Mouse (Mus musculus) adrenal gland, adult (tissue): ENCODE data around the gene Daxx.

Experiments
- DNase-seq, 2 experiments: peaks; one replicate each; pipeline ENCODE4 v3.0.0; 2022 to 2023; ENCODE audit warnings: low spot score in 1 of 2; ENCODE audit not compliant: inconsistent age in 2 of 2

Daxx gene

DNA sequence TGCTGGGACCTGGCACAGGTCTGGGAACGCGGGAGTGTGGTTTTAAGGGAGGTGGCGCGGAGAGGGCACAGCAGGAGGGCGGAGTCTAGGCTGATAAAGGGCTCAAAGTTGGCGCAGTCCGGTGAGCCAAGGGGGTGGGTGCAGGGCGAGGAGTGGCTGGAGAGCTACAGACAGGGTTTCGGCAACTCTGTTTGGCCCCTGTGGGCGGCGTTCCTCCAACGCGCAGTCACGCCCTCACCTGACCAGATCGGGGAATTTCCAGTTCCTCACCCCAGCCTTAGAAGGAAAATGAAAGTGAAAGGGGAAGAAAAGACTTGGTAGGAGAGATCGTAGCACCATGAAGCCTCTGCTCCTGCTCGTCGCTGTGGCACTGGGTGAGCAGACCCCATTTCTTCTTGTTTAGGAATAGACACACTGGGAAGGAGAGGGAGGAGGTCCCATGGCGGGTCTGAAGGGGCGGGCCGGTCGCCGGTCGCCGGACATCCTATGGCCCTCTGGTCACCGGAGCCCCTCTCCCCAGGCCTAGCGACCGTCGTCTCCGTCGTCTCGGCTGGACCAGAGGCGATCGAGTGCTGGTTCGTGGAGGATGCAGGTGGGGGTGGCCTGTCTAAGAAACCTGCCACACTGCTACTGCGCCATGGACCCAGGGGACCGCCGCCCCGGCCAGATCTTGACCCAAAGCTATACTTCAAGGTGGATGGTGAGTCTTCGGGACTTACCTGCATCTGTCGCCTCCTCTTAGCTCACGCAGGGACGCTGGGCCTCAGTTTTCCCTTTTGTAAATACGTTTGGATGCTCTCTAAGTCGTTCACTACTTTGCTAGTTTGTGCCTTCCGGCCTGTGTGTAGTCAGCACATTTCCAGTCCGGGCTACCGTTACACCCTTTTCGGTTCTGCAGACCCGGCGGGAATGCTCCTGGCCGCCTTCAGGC, 10.4 kb downstream of the Daxx start:
- DNase-seq: peak; percentile 93 to 96

DNA sequence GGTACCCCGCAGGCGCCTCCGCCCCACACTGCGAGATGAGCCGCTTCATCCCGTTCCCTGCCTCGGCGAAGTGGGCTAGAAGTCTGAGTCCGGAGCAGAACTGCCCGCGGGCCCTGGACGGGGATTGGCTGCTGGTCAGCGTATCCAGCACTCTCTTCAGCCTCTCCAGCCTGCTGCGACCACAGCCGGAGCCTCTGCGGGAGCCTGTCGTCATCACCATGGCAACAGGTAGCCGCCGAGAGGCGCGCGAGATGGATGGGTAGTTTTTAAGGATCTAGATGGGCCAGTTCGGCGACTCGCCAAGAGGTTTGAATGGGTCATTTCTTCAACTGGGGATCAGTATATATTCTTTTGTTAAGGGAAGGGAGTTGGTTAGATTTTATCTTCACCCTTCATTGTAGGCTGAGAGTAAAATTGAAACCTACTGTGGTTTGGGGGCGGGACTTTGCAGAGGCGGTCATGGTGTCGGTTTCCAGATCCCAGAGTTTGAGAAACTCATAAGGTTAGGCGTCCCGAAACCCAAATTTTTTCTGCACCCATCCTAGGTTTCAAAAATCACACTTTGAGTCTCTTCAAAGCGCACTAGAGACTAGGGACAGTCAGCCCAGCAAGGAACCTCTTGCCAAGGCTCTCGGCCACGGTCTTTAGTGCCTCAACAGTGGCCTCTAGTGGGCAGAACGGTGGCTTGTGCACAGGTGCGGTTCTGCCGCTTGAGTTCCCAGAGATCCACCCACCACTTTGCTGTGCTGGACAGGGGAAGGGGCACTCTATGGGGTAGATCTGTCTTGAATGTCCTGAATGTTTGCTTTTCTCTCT, 11.3 kb downstream of the Daxx start:
- peak; percentile 86 to 95 for DNase-seq

DNA sequence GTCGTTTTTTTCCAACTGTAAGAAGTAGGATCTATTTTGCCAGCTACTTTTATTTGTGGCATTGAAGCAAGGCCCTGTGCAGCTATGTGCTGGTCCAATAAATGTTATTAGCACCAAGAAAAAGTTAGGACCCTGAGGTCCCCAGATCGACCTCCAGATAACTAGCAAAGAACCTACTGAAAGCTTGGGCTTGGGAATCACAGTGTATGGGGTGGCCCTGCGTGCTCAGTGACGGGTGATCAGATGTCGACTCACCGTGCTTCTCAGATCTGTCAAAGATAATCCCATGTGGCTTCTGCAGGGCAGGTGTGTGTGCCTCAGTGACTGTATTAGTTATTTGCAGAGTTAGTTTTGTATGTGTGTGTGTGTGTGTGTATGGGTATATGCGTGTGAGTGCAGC, 12.1 kb downstream of the Daxx start:
- no peak for DNase-seq

DNA sequence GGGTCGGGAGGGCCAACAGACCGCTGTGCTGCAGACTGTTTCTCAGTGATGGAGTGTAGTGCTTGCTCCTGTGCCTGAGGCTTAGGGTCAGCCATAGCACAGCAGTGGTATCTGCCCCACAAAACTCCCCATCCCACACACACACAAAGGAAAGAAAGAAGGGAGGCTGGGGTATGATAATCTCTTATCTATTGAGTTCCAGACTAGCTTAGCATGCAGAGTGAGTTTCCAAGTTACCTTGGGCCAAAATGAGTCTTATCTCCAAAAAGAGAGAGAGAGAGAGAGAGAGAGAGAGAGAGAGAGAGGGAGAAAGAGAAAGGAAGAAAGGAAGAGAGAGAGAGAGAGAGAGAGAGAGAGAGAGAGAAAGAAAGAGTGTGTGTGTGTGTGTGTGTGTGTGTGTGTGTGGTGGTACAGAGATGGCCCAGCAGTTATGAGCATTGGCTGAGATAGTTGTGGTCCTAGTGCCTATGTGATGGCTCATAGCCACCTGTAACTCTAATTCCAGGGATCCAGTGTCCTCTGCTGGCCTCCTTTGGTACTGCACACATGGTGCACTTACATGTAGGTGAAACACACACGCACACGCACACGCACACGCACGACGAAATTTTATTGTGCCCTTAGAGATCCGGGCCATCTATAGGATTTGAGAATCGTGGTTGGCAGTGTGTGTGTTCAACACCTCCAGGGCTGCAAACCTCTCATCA, 15.5 kb downstream of the Daxx start:
- DNase-seq: peak; percentile 33 to 64

DNA sequence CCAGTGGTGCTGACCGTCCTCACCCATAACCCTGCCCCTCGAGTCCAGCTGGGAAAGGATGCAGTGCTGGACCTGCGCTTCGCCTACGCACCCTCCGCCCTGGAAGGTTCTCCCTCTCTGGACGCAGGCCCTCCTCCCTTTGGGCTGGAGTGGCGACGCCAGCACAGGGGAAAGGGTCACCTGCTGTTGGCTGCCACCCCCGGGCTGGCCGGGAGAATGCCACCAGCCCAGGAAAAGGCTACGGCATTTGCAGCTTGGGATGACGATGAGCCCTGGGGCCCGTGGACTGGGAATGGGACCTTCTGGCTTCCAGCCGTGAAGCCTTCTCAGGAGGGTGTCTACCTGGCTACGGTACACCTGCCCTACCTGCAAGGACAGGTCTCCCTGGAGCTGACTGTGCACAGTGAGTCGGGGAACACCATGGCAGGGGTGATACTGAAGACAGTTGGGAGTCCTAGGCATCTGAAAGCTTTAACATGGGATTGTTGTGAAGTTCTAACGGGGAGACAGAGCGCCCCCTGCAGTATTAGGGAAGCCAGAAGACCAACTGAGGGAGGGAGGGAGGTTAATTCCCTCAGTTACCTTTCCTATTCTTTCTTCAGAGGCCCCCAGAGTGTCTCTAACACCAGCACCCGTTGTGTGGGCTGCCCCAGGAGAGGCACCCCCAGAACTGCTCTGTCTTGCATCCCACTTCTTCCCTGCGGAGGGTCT, 16.3 kb downstream of the Daxx start:
- DNase-seq: no peak

DNA sequence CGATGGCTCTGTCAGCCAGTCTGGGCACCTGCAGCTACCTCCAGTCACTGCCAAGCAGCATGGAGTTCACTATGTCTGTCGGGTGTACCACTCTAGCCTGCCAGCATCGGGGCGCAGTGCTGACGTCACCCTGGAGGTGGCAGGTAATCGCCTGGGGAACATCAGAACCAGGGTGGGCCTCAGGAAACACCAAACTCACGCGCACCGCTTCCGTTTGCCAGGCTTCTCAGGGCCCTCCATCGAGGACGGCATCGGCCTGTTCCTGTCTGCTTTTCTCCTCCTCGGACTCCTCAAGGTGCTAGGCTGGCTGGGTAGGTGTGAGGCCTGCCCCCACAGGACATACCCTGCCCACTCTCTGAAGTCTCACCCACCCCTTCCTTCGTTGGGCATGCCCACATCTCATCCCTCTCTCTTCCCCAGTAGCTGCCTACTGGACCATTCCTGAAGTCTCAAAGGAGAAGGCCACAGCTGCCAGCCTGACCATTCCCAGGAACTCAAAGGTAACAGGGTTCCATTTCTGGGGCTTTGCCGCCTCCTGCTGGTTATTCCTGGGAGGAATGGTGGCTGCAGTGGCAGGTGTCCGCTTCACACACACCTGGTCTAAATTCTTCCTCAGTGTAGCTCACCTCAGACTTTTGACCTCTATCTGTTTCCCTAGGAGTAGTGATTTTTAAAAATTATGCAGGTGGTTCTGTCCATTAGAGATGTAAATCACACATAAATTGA, 17.2 kb downstream of the Daxx start:
- DNase-seq: peak in 1 of 2 experiments; percentile 57

DNA sequence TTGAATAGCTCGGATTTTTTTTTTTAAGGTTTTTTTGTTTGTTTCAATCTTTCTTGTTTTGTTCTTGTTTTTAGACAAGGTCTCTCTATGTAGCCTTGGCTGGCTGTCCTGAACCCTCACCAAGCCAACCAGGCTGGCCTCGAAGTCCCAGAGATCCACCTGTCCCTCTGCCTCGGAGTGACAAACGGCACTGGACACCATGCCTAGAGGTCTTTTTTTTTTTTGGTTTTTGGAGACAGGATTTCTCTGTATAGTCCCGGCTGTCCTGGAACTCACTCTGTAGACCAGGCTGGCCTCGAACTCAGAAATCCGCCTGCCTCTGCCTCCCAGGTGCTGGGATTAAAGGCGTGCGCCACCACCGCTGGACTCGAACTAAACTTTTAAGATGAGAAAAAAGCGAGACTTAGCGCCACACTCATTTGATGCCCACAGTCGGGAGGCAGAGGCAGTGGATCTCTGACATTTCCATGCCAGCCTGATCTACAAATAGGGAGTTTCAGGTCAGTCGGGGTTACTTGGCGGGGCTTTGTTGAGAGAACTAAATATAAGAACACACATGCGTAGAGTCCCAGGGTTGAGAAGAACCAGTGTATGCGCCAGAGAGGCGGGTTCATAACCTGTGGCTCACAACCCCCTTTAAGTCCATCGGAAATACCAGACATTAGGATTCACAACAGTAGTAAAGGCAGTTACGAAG, 19.2 kb downstream of the Daxx start:
- DNase-seq: peak in 1 of 2 experiments; percentile 14

DNA sequence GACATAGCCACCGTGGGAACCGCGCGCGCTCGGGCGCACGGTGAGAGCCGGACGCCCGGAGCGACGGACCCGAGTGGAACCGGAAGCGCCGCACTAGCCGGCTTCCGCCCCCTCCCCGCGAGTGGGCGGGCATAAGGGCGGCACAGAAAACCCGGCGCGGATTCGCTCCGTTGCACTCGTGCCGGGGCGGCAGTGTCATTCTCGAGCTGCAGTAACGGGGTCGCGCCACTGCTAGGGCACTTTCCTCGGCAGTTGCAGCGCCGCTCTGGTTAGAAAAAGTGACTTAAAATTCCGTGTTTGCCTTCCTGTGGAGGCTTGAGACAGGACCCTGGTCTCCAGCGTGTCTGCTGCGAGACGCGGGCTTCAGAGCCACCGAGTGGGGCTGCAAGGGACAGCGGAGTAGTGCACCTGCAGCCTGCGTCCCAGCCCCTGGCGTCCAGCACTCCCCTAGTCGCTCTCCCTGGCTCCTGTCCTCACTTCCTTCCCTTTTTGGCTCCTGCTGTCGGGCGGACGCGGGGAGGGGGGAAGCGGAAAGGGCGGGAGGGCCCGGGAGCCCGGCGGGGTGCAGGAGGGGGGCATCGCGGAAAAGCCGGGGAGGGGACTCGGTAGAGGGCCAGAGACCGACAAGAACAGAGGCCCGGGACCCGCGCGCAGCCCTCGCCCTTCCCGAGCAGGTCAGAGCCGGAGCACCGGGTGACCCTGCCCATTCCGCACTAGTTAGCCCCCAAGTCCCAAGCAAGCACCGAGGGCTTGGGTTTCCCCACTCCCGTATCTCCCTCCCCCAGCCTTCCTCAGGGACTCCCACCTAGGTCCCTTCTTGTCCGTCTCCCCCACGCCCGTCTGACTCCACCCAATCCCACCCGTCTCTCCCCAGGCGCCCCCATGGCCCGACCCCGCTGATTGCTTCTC, 20.4 kb downstream of the Daxx start, which contains the start of gene Rgl2:
TSS of gene Rgl2 (plus strand) at position 173 of the 909 bp plus-strand sequence.
- peak; percentile 93 to 97 for DNase-seq

DNA sequence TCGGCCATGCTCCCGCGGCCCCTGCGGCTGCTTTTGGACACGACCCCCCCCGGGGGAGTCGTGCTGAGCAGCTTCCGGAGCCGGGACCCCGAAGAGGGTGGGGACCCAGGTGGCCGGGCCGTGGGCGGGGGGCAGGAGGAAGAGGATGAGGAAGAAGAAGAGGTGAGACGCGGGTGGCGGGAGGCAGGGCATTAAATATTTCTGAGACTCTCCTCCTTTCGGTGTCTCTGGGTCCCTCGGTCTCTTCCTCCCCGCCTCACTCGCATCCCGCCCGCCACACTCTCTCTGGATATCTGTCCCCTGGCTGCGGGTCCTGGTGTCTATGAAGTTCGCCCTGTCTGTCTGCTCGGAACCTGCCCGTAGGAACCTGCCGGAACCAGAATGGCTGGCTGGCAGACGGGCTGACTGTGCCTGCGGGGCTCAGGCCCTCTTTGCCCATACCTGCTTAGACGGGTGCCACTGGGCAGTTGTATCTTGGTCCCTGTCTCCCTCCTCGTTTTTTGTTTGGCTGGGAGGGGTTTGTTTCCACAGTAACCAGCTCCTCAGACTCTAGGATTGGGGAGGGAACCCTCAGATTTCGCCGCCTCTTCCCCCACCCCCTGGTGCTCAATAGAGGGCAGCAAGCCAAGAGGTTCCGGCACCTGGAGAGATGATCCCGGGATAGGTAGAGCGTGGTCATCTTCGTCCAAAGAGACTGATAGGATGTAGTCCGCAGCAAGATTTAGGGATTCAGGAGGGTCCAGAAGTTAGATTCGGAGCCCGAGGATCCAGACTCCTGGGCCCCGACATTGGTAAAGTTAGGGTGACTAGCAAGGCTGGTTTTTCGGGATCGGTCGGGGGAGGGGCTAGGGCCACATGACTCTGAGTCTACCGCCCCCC, 21.3 kb downstream of the Daxx start:
- peak; percentile 78 to 91 for DNase-seq

DNA sequence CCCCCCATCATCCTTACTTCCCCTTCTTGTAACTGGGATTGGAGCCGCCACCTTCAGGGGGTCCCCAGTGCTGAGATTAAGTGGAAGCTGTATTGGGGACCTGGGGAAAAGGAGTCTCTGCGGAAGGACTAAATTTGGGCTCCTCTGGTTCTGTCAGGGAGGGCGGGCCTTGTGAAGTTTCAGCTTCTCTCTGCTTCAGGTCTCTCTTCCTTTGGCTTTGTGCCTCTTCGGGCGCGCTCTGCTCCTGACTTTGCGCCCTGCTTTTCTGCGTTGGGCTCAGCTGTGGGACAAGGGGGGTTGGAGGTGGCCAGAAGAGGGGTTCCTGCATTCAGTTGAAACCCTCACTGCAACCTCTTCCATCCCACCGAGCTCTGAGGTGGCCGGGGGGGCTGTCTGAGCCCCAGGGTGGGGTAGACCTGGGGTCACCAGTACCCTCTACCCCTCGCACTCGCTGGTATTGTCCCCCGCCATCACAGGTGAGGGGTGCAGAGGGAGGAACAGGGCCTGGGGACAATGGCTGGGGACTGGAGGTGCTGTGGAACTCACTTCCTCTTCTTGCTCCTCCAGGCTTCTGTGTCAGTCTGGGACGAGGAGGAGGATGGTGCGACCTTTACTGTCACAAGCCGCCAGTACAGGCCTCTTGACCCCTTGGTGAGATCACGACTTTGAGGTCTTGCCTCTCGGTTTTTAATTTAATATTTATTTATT, 22.1 kb downstream of the Daxx start:
- peak in 1 of 2 experiments; percentile 60 for DNase-seq

DNA sequence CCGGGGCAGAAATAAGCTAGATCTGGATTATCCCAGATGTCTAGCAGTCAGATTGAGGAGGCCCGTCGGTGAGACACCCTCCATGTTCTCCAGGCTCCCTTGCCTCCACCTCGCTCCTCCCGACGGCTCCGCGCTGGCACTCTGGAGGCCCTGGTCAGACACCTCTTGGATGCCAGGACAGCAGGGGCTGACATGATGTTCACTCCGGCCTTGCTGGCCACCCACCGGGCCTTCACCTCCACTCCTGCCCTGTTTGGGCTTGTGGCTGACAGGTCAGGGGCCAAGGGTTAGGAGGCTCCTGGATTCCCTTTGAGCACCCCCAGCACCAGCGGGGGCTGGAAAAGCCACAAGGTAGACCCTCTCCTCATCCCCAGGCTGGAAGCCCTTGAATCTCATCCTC, 22.7 kb downstream of the Daxx start:
- no peak for DNase-seq

DNA sequence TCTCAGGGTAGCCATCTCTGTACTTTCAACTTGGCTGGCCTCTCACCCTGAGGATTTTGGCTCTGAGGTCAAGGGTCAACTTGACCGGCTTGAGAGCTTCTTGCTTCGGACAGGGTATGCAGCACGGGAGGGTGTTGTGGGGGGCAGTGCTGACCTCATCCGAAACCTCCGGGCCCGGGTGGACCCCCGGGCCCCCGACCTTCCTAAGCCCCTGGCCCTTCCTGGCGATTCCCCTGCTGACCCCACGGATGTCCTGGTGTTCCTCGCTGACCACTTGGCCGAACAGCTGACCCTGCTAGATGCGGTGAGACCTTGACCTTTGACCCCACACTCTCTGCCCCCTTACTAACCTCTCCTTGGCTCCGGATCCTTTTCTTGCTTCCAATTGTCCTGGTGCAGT, 23.2 kb downstream of the Daxx start:
- DNase-seq: no peak

DNA sequence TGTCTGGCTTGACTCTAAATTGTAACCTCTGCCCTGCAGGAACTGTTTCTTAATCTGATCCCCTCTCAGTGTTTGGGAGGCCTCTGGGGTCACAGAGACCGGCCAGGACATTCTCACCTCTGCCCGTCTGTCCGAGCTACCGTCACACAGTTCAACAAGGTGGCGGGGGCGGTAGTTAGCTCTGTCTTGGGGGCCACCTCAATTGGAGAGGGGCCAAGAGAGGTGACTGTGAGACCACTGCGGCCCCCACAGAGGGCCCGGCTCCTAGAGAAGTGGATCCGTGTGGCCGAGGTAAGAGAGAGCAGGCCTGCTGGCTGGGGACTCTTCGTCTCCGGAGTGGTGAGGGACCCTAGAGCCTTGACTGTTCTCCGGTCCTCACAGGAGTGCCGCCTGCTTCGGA, 23.8 kb downstream of the Daxx start:
- no peak for DNase-seq

DNA sequence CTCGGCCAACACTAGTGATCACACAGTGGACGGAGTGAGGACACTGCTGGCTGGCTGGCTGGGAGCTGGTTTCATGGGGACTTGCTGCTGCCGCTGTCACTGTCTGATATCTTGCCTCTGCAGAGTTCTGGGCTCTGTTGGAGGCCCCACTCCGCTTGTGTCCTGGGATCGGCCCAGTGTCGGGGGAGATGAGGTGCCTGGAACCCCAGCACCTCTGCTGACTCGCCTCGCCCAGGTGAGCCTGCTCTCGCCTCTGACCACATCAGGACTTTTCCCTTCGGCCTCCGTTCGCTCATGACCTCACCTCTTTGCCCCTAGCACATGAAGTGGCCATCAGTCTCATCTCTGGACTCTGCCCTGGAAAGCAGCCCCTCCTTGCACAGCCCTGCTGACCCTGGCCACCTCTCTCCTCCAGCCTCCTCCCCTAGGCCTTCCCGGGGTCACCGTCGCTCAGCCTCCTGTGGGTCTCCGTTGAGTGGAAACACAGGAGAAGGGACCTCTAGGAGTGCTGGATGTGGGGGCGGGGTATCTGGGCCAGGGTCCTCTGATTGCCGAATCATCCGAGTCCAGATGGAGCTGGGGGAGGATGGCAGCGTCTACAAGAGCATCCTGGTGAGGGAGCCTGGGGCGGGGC, 26.3 kb downstream of the Daxx start:
- DNase-seq: no peak

DNA sequence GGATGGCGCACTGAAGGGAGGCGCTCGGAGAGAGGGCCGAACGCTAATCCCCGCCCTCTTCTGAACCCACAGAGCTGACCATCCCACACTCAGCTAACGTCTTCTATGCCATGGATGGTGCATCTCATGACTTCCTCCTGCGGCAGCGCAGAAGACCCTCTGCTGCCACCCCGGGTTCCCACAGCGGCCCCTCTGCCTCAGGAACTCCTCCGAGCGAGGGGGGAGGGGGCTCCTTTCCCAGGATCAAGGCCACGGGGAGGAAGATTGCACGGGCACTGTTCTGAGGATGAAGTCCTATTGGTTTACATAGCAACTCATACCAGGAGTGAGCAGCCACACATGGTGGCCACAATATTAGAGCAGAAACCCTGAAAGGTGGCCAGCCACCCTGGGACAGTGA, 27.8 kb downstream of the Daxx start:
- no peak for DNase-seq

DNA sequence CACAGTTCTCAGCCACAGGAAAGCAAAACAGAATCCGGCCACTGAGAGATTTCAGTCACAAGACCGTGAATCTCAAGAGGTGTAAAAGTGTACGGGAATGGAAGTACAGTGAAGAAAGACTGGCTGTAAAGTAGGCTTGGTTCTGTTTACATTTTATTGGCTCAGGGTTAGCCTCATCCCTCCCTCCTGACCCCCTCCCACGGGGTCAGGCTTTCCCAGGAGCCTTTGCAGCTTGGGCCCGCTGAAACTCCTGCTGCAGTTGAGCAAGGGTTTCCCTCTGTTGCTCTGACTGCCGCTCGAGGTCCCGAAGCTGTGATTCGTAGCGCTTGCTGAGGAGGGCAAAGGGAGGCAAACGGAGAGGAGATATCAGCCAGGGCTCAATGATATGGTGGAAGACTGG, 29.6 kb downstream of the Daxx start:
- no peak for DNase-seq
